Mouse (Mus musculus) heart, embryonic 10.5 days (tissue): ENCODE data around the gene Tbc1d5. TPM values are rescaled to one million over a fixed set of nuclear protein-coding genes. Genes with fewer than 3 reads are reported as not detected.

ENCODE experiments used
- DNase-seq: peaks from one replicate; pipeline ENCODE4 v3.0.0-alpha.2; 2017; ENCODE audit warnings: low spot score
- H3K27ac ChIP-seq: fragments of 300-500 bp; sonication (generic); 2 replicates; pipeline ENCODE4 v1.5.1; 2016; ENCODE audit warnings: mild to moderate bottlenecking
- H3K27me3 ChIP-seq: fragments of 300-500 bp; sonication (generic); 2 replicates; pipeline ENCODE4 v1.6.1; 2016; ENCODE audit warnings: mild to moderate bottlenecking; ENCODE audit not compliant: poor library complexity, insufficient read depth, severe bottlenecking
- H3K36me3 ChIP-seq: fragments of 300-500 bp; sonication (generic); 2 replicates; pipeline ENCODE4 v1.6.1; 2016; ENCODE audit warnings: mild to moderate bottlenecking, moderate library complexity
- H3K4me1 ChIP-seq: fragments of 300-500 bp; sonication (generic); 2 replicates; pipeline ENCODE4 v1.6.1; 2016; ENCODE audit warnings: mild to moderate bottlenecking
- H3K4me3 ChIP-seq: fragments of 300-500 bp; sonication (generic); 2 replicates; pipeline ENCODE4 v1.5.1; 2016; ENCODE audit warnings: mild to moderate bottlenecking, moderate library complexity
- H3K9me3 ChIP-seq: fragments of 300-500 bp; sonication (generic); 2 replicates; pipeline ENCODE4 v1.6.1; 2016; ENCODE audit warnings: mild to moderate bottlenecking, moderate library complexity
- WGBS: fragments of 180-500 bp; shearing (Covaris S2); methylation state at CpG from one replicate; pipeline ENCODE4 v1.1.7; 2016; 5-methylcytosine and 5-hydroxymethylcytosine counted together
- polyA plus RNA-seq: library from polyadenylated mRNA; unstranded; fragments of >200 nt; fragmentation: Nextera tagmentation; extraction: Ambion mirVana; gene quantifications from 2 replicates; pipeline ENCODE4 v1.2.1, GENCODE M21; 2016

Tbc1d5 gene
- polyA plus RNA-seq, 1 experiment from 2014 or later, result 11.0 TPM

- Histone ChIP-seq H3K4me1 (no peaks in the 10 kb centered on the region; the same call in 1 of the 2 replicates), H3K27ac (no peak overlapping the region), H3K9me3 (no peaks in the 10 kb centered on the region), H3K4me3 (no peak overlapping the region), H3K36me3 (no peaks in the 10 kb centered on the region), H3K27me3 (no peaks in the 10 kb centered on the region)
- DNase-seq, result no peak
- 67% methylated on average over 1 of the region's 1 CpGs for WGBS
Observed at GRCm38 (mm10) chr17:50814089-50814488, 365.1 kb downstream of the Tbc1d5 start.

GRCm38 (mm10) chr17:50813580-50813979, 365.6 kb downstream of the Tbc1d5 start:
- no peaks in the 10 kb centered on the region for H3K36me3 ChIP-seq
- no peak overlapping the region for H3K27ac ChIP-seq
- no peak for DNase-seq
- H3K4me1 ChIP-seq, result no peaks in the 10 kb centered on the region; the same call in 1 of the 2 replicates
- 90% methylated on average over 6 of the region's 6 CpGs for whole genome bisulfite sequencing
- H3K4me3 ChIP-seq, result no peak overlapping the region
- no peaks in the 10 kb centered on the region for H3K27me3 ChIP-seq
- no peaks in the 10 kb centered on the region for H3K9me3 ChIP-seq

GRCm38 (mm10) chr17:50805631-50806030, 373.5 kb downstream of the Tbc1d5 start:
- no peak for DNase-seq
- Histone ChIP-seq H3K36me3 (no peaks in the 10 kb centered on the region), H3K4me3 (no peak overlapping the region), H3K27ac (no peak overlapping the region), H3K27me3 (no peaks in the 10 kb centered on the region), H3K9me3 (no peaks in the 10 kb centered on the region), H3K4me1 (no peaks in the 10 kb centered on the region)
- 80% methylated on average over 1 of the region's 1 CpGs for WGBS

GRCm38 (mm10) chr17:50803234-50803633, 375.9 kb downstream of the Tbc1d5 start:
- H3K36me3 ChIP-seq, result no peaks in the 10 kb centered on the region
- H3K9me3 ChIP-seq, result no peaks in the 10 kb centered on the region
- H3K27ac ChIP-seq, result no peak overlapping the region
- no peaks in the 10 kb centered on the region for H3K4me1 ChIP-seq
- H3K27me3 ChIP-seq, result no peaks in the 10 kb centered on the region
- 78% methylated on average over 6 of the region's 6 CpGs for WGBS
- DNase-seq, result no peak
- H3K4me3 ChIP-seq, result no peak overlapping the region

- Histone ChIP-seq H3K4me3 (no peak overlapping the region), H3K27ac (no peak overlapping the region), H3K9me3 (no peaks in the 10 kb centered on the region), H3K27me3 (no peaks in the 10 kb centered on the region), H3K36me3 (no peaks in the 10 kb centered on the region), H3K4me1 (no peaks in the 10 kb centered on the region)
- DNase-seq, result no peak
- WGBS, result 90% methylated on average over 8 of the region's 8 CpGs
Observed at GRCm38 (mm10) chr17:50802380-50802779, 376.8 kb downstream of the Tbc1d5 start.

- Histone ChIP-seq H3K27me3 (no peaks in the 10 kb centered on the region), H3K4me3 (no peak overlapping the region), H3K27ac (no peak overlapping the region), H3K9me3 (no peaks in the 10 kb centered on the region), H3K36me3 (no peaks in the 10 kb centered on the region), H3K4me1 (no peaks in the 10 kb centered on the region)
- 65% methylated on average over 6 of the region's 6 CpGs for WGBS
- DNase-seq, result peak; percentile 83
Observed at GRCm38 (mm10) chr17:50795445-50796095, 383.6 kb downstream of the Tbc1d5 start.

- Histone ChIP-seq H3K27me3 (no peaks in the 10 kb centered on the region), H3K36me3 (no peaks in the 10 kb centered on the region), H3K9me3 (no peaks in the 10 kb centered on the region), H3K4me1 (no peaks in the 10 kb centered on the region), H3K27ac (no peak overlapping the region), H3K4me3 (no peak overlapping the region)
- DNase-seq, result no peak
- 81% methylated on average over 2 of the region's 2 CpGs for WGBS
Observed at GRCm38 (mm10) chr17:50791671-50792070, 387.5 kb downstream of the Tbc1d5 start.

GRCm38 (mm10) chr17:50788835-50789234, 390.3 kb downstream of the Tbc1d5 start:
- Histone ChIP-seq H3K4me3 (no peak overlapping the region), H3K4me1 (no peaks in the 10 kb centered on the region), H3K27ac (no peak overlapping the region), H3K9me3 (no peaks in the 10 kb centered on the region), H3K36me3 (no peaks in the 10 kb centered on the region), H3K27me3 (no peaks in the 10 kb centered on the region)
- WGBS, result 92% methylated on average over 4 of the region's 4 CpGs
- DNase-seq, result no peak

- DNase-seq, result no peak
- Histone ChIP-seq H3K4me3 (no peak overlapping the region), H3K27me3 (no peaks in the 10 kb centered on the region), H3K9me3 (no peaks in the 10 kb centered on the region), H3K27ac (no peak overlapping the region), H3K36me3 (no peaks in the 10 kb centered on the region), H3K4me1 (no peaks in the 10 kb centered on the region)
- WGBS, result 81% methylated on average over 3 of the region's 3 CpGs
Observed at GRCm38 (mm10) chr17:50775247-50775646, 403.9 kb downstream of the Tbc1d5 start.

- WGBS, result 91% methylated on average over 7 of the region's 7 CpGs
- H3K9me3 ChIP-seq, result no peaks in the 10 kb centered on the region
- no peak overlapping the region for H3K27ac ChIP-seq
- H3K36me3 ChIP-seq, result no peaks in the 10 kb centered on the region
- H3K4me1 ChIP-seq, result peaks cover 13% of the 10 kb centered on the region; the same call in 1 of the 2 replicates
- no peak for DNase-seq
- H3K27me3 ChIP-seq, result no peaks in the 10 kb centered on the region
- no peak overlapping the region for H3K4me3 ChIP-seq
Observed at GRCm38 (mm10) chr17:50764387-50764786, 414.8 kb downstream of the Tbc1d5 start.

- H3K4me3 ChIP-seq, result no peak overlapping the region
- DNase-seq, result no peak
- H3K27ac ChIP-seq, result no peak overlapping the region
- H3K9me3 ChIP-seq, result no peaks in the 10 kb centered on the region
- WGBS, result 68% methylated on average over 5 of the region's 5 CpGs
- H3K4me1 ChIP-seq, result peaks cover 13% of the 10 kb centered on the region; the same call in 1 of the 2 replicates
- H3K36me3 ChIP-seq, result no peaks in the 10 kb centered on the region
- H3K27me3 ChIP-seq, result no peaks in the 10 kb centered on the region
Observed at GRCm38 (mm10) chr17:50763407-50763806, 415.7 kb downstream of the Tbc1d5 start.

- H3K4me1 ChIP-seq, result peaks cover 13% of the 10 kb centered on the region; the same call in 1 of the 2 replicates
- H3K36me3 ChIP-seq, result no peaks in the 10 kb centered on the region
- no peak for DNase-seq
- H3K9me3 ChIP-seq, result no peaks in the 10 kb centered on the region
- H3K27me3 ChIP-seq, result no peaks in the 10 kb centered on the region
- H3K27ac ChIP-seq, result no peak overlapping the region
- H3K4me3 ChIP-seq, result no peak overlapping the region
- 83% methylated on average over 5 of the region's 5 CpGs for WGBS
Observed at GRCm38 (mm10) chr17:50762231-50762630, 416.9 kb downstream of the Tbc1d5 start.

- Histone ChIP-seq H3K27me3 (no peaks in the 10 kb centered on the region), H3K4me3 (no peak overlapping the region), H3K27ac (no peak overlapping the region), H3K4me1 (peaks cover 13% of the 10 kb centered on the region; the same call in 1 of the 2 replicates), H3K36me3 (no peaks in the 10 kb centered on the region), H3K9me3 (no peaks in the 10 kb centered on the region)
- 50% methylated on average over 5 of the region's 5 CpGs for WGBS
- DNase-seq, result no peak
Observed at GRCm38 (mm10) chr17:50761082-50761481, 418.1 kb downstream of the Tbc1d5 start.
